Mouse (Mus musculus): ENCODE results near the gene Trir. TPM values are rescaled to one million over a fixed set of nuclear protein-coding genes. Genes with fewer than 3 reads are reported as not detected.

Gene Trir
- total and polyA plus RNA-seq, 2 experiments from 2014 or later, result 161 to 338 TPM

DNA sequence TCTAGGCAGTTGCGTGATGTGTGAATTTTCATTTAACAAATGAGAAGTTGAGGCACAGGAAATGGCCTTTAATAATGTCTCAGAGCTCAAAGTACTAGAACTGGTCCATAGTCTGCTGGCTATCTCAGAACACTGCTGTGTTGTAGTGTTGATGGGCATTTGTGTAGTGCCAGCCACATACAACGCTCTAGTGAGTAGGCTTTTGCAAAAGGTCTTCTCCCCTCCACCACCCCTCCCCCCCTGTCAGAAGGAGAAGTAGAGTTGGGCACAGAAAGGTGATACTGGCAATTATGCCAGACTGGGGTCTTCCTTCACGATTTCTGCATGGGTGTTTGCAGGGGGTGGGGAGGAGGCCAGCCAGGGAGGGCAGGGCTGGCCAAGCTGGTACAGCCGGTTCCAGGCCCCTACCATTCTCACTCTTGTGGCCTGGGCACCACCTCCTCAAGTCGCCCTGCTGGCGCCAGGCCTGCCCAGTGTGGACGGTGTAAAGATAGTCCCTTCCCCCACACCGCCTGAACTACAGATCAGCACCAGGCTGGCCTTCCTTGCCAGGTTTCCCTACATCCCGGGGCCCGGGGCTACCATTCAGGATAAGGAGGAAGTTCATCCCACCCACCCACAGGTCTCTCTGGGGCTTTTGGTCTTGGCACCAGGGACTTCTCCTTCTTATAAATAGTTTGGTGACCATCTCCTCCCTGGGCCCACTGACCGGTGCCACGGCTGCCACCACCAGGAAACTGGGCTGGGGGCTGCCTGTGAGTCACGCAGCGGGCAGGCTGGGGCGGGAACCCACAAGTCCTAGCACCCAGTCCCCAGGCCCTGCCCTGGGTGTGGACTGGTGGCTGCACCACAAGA lies 44.8 kb upstream of the Trir start:
- Histone ChIP-seq H3K36me3 (ENCODE audit: insufficient read depth) (no peaks in the 10 kb centered on the region), H3K9ac (no peak overlapping the region), H3K4me1 (ENCODE audit: insufficient read depth) (peaks cover 28% of the 10 kb centered on the region; the same call in 1 of the 2 replicates), H3K27ac (ENCODE audit: low read depth, low read length) (no peak overlapping the region), H3K4me3 (ENCODE audit: low read depth, low read length) (no peak overlapping the region), H3K4me2 (ENCODE audit: low read depth) (no peak overlapping the region), H3K27me3 (ENCODE audit: insufficient read depth, low read length) (no peaks in the 10 kb centered on the region), H3K9me3 (ENCODE audit: low read length) (no peaks in the 10 kb centered on the region)
- DNase-seq (no peak), ATAC-seq (no peak)
- WGBS, result 75% methylated on average over 15 of the region's 15 CpGs
- TF ChIP-seq CTCF (IDR thresholded peaks at IDR 0.05; ENCODE audit: low read depth), result no peak

DNA sequence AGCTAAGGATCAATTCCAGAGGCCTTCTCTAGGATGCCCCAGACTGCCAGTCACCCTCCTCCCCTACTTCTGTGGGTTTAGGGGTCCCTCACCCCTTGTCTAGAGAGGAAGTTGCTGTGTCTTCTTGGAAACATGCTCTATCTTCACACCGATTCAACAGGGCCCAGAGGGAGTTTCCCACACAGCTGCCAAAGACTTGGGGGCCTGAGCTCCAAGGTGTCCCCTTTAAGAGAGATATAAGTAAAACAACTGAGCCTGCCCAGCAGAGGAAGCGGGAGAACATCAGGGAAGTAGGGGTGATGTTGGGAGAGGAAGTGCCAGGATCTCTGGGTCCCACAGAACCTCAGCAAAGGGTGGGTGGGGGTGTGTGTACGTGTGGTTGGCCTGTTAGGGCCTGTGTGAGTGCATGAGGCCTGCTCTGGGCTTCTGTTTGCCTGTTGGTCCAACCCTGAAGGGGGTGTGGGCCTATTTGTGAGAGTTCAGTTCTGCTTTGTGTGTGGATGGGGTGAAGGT lies 44.1 kb upstream of the Trir start:
- H3K36me3 ChIP-seq (ENCODE audit: insufficient read depth), result no peaks in the 10 kb centered on the region
- H3K4me1 ChIP-seq (ENCODE audit: insufficient read depth), result peaks cover 24% of the 10 kb centered on the region; the same call in 1 of the 2 replicates
- ATAC-seq (no peak), DNase-seq (no peak)
- no peak overlapping the region for H3K4me3 ChIP-seq (ENCODE audit: low read depth, low read length)
- 70% methylated on average over 3 of the region's 3 CpGs for WGBS
- no peak overlapping the region for H3K9ac ChIP-seq
- no peaks in the 10 kb centered on the region for H3K27me3 ChIP-seq (ENCODE audit: insufficient read depth, low read length)
- H3K27ac ChIP-seq (ENCODE audit: low read depth, low read length), result no peak overlapping the region
- no peak for TF ChIP-seq CTCF (IDR thresholded peaks at IDR 0.05; ENCODE audit: low read depth)
- no peaks in the 10 kb centered on the region for H3K9me3 ChIP-seq (ENCODE audit: low read length)
- no peak overlapping the region for H3K4me2 ChIP-seq (ENCODE audit: low read depth)

DNA sequence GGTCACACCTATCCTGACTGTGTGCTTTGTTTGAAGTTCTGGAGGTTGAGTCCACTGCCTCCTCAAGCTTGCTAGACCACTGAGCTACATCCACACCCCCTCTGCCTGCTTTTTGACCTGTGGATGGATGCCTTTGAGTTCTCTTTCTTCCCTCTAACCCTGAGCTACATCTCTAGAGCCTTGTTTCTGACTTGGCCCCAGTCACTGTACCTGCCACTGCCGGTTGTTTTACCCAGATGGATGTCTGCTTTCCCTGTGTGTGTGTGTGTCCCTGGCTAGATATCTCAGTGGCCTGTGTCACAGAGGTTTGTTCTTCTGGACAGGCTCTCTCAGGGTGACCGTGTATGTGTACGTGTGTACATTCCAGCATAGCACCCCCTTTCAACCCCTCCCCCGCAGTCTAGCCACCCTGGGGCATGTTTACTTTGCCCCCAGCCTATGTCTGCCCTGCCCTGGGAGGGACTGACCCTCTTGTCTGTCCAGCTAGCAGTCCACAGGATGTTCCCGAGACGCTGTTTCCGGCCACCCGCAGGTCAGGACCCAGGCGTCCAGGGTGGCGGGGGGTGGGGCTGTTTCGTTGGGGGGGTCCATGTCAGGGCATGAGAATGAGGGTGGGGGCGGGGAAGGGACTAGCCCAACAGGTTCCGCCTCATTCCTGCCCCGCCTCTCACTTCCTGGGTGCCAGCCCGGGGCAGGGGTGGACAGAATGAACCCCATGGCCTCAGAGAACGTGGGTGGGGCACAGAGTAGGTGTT lies 42.2 kb upstream of the Trir start:
- ATAC-seq (no peak), DNase-seq (no peak)
- peaks cover 18% of the 10 kb centered on the region for H3K4me1 ChIP-seq (ENCODE audit: insufficient read depth)
- peak overlapping the region; percentile 98 for H3K4me2 ChIP-seq (ENCODE audit: low read depth)
- no peaks in the 10 kb centered on the region for H3K36me3 ChIP-seq (ENCODE audit: insufficient read depth)
- H3K9ac ChIP-seq, result 0 out of 2 replicates have a peak overlapping the region, but pooled peaks have one; percentile 61
- no peaks in the 10 kb centered on the region; the same call in 1 of the 2 replicates for H3K27me3 ChIP-seq (ENCODE audit: insufficient read depth, low read length)
- H3K9me3 ChIP-seq (ENCODE audit: low read length), result no peaks in the 10 kb centered on the region
- peak overlapping the region; percentile 54 for H3K4me3 ChIP-seq (ENCODE audit: low read depth, low read length)
- TF ChIP-seq CTCF (IDR thresholded peaks at IDR 0.05; ENCODE audit: low read depth), result no peak
- peak overlapping the region; percentile 78; the same call in 1 of the 2 replicates for H3K27ac ChIP-seq (ENCODE audit: low read depth, low read length)
- WGBS, result 23% methylated on average over 16 of the region's 16 CpGs

DNA sequence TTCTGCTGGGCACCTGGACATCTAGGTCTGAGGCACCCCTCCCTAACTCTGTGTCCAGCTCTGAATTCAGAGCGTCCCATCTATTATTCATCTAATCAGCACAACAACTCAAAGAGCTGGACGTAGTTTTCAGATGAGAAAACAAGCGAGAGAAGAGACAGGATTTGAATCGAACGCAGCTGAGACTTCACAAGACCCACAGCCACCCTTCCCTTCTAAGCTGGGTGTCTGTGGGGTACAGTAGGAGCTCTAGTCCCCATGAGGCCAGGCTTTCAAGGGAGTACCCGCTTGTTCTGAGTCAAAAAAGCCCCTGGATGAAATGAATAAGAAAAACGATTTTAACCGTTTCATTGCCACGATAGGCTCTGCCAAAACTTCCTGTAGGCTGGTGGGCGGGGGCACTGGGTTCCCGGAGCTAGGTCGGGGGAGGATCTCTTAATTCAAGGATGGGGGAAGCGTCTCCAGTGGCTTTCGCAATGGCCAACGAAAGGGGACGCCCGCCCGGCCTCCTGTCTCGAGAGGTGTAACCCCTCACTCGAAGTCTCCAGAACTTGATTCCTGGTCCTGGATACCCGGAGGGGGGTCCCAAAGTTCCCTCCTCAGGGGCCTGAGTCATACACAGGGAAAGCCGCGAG lies 41.5 kb upstream of the Trir start:
- no peaks in the 10 kb centered on the region; the same call in 1 of the 2 replicates for H3K27me3 ChIP-seq (ENCODE audit: insufficient read depth, low read length)

DNA sequence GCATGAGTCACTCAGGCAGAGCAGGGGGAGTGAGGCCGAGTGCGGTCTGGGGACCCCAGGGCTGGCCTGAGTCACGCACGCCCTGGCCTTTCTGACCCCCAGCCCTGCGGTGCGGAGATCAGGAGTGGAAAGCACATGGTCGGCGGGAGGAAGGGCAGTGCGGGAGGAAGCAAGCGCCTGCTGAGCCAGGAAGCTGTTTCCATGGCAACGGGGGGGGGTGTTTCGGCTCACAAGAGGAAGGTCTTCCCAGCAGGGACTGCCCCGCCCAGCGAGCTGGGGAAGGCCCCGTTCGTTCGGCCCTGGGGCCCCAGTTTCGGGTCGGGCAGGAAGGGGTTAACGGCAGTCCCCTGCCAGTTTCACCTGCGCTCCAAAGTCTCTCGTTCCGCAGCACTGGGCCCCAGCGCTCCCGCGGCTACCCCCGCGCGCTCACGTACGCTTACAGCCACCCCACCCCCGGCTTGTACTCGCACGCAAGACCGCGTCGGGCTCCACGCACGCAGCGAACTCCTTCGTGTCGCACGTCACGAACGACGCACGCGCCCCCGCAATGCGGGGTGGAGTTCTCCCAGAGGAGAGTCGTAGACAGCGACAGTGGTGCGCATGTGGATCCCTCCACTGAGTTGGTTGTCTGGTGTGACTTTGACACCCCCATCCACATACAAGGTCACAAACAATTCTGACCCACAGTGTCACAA lies 40.8 kb upstream of the Trir start:
- H3K27me3 ChIP-seq (ENCODE audit: insufficient read depth, low read length), result no peaks in the 10 kb centered on the region; the same call in 1 of the 2 replicates
- peak; percentile 87 for ATAC-seq
- under 1% methylated on average over 53 of the region's 53 CpGs for WGBS
- no peaks in the 10 kb centered on the region for H3K9me3 ChIP-seq (ENCODE audit: low read length)
- H3K4me3 ChIP-seq (ENCODE audit: low read depth, low read length), result peak overlapping the region; percentile 54
- peak overlapping the region; percentile 61 for H3K9ac ChIP-seq
- H3K36me3 ChIP-seq (ENCODE audit: insufficient read depth), result no peaks in the 10 kb centered on the region
- peak overlapping the region; percentile 98 for H3K4me2 ChIP-seq (ENCODE audit: low read depth)
- peak; percentile 96 for DNase-seq
- peaks cover 15% of the 10 kb centered on the region for H3K4me1 ChIP-seq (ENCODE audit: insufficient read depth)
- no peak for TF ChIP-seq CTCF (IDR thresholded peaks at IDR 0.05; ENCODE audit: low read depth)
- peak overlapping the region; percentile 78 for H3K27ac ChIP-seq (ENCODE audit: low read depth, low read length)

More for the DNA sequence above, 41.5 kb upstream of the Trir start:
- DNase-seq, result no peak
- 1% methylated on average over 23 of the region's 23 CpGs for WGBS
- peak overlapping the region; percentile 98 for H3K4me2 ChIP-seq (ENCODE audit: low read depth)
- ATAC-seq, result no peak
- H3K4me1 ChIP-seq (ENCODE audit: insufficient read depth), result peaks cover 15% of the 10 kb centered on the region
- H3K4me3 ChIP-seq (ENCODE audit: low read depth, low read length), result peak overlapping the region; percentile 54
- H3K9ac ChIP-seq, result peak overlapping the region; percentile 61
- peak overlapping the region; percentile 78 for H3K27ac ChIP-seq (ENCODE audit: low read depth, low read length)
- TF ChIP-seq CTCF (IDR thresholded peaks at IDR 0.05; ENCODE audit: low read depth), result no peak
- H3K9me3 ChIP-seq (ENCODE audit: low read length), result no peaks in the 10 kb centered on the region
- no peaks in the 10 kb centered on the region for H3K36me3 ChIP-seq (ENCODE audit: insufficient read depth)

DNA sequence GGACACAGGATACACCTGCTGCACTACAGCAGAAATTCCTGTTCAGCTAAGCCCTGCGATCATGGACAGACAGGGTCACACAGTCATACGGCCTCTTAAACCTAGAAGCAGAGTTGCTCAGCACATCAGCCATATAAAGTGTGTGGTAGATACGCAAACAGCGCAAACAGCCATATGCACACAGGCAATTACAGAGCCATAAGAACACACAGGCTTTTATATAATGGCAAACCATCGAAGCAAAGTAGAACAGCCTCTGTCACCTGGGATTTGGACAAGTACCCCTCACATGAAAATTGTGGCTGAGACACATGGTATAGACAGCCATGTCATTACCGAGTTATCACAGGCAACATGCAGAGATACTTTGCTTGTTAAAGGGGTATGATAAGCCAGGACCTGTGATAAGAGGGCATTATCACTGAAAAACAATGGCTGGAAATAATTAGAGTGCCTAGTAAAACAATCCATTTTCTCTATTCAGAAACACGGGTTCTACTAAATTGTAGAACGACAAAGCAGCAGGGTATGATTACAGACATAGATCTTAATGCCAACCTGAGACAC lies 40.2 kb upstream of the Trir start:
- Histone ChIP-seq H3K4me2 (ENCODE audit: low read depth) (peak overlapping the region; percentile 98), H3K36me3 (ENCODE audit: insufficient read depth) (no peaks in the 10 kb centered on the region), H3K27me3 (ENCODE audit: insufficient read depth, low read length) (no peaks in the 10 kb centered on the region; the same call in 1 of the 2 replicates), H3K4me1 (ENCODE audit: insufficient read depth) (peaks cover 21% of the 10 kb centered on the region), H3K27ac (ENCODE audit: low read depth, low read length) (peak overlapping the region; percentile 78), H3K9me3 (ENCODE audit: low read length) (no peaks in the 10 kb centered on the region), H3K4me3 (ENCODE audit: low read depth, low read length) (peak overlapping the region; percentile 54), H3K9ac (0 out of 2 replicates have a peak overlapping the region, but pooled peaks have one; percentile 61)
- TF ChIP-seq CTCF (IDR thresholded peaks at IDR 0.05; ENCODE audit: low read depth), result no peak
- no peak for ATAC-seq
- DNase-seq, result no peak
- WGBS, result 25% methylated on average over 8 of the region's 8 CpGs

All from forebrain, postnatal 0 days (tissue).